Mouse (Mus musculus) stomach, embryonic 14.5 days (tissue): ENCODE results near the gene Prss28. TPM values are rescaled to one million over a fixed set of nuclear protein-coding genes. Genes with fewer than 3 reads are reported as not detected.

Source experiments
- polyA plus RNA-seq: library from polyadenylated mRNA; unstranded; fragments of >200 nt; fragmentation: Nextera tagmentation; extraction: Ambion mirVana; gene quantifications from 2 replicates; pipeline ENCODE4 v1.2.1, GENCODE M21; 2014

Gene Prss28
- polyA plus RNA-seq, 1 experiment from 2014 or later, result not detected

Other genes with a start within 250 kb of the Prss28 start
- 21.6 TPM in 2 replicates for gene Tmem204, start 225.1 kb upstream of the Prss28 start, polyA plus RNA-seq
- gene Telo2, start 192.7 kb upstream of the Prss28 start, polyA plus RNA-seq, result 38.2 and 40.5 TPM in 2 replicates
- gene Ptx4, start 187.9 kb upstream of the Prss28 start, polyA plus RNA-seq, result 0.16 and 0.28 TPM in 2 replicates
- gene Clcn7, start 175.3 kb upstream of the Prss28 start, polyA plus RNA-seq, result 19.7 and 20.4 TPM in 2 replicates
- gene Ccdc154, start 146.2 kb upstream of the Prss28 start, polyA plus RNA-seq, result 0.41 and 0.43 TPM in 2 replicates
- gene Gm38655, start 133.2 kb upstream of the Prss28 start, polyA plus RNA-seq, result 3.3 and 4.2 TPM in 2 replicates
- 31.5 and 32.4 TPM in 2 replicates for gene BC003965, start 124.1 kb upstream of the Prss28 start, polyA plus RNA-seq
- 5.7 and 6.8 TPM in 2 replicates for gene Unkl, start 120.2 kb upstream of the Prss28 start, polyA plus RNA-seq
- gene Gnptg, start 68.5 kb upstream of the Prss28 start, polyA plus RNA-seq, result 44.3 and 44.4 TPM in 2 replicates
- gene Tsr3, start 68.5 kb upstream of the Prss28 start, polyA plus RNA-seq, result 41.1 and 42.4 TPM in 2 replicates
- 2.3 and 3.9 TPM in 2 replicates for gene Baiap3, start 52.3 kb upstream of the Prss28 start, polyA plus RNA-seq
- gene Ube2i, start 34.0 kb upstream of the Prss28 start, polyA plus RNA-seq, result 592 and 600 TPM in 2 replicates
- 0.33 and 0.35 TPM in 2 replicates for gene Prss34, start 10.3 kb upstream of the Prss28 start, polyA plus RNA-seq
- gene Prss29, start 10.0 kb downstream of the Prss28 start, polyA plus RNA-seq, result not detected in 2 replicates
- not detected in 2 replicates for gene Tpsab1, start 36.9 kb downstream of the Prss28 start, polyA plus RNA-seq
- 1.3 and 1.4 TPM in 2 replicates for gene Tpsb2, start 57.7 kb downstream of the Prss28 start, polyA plus RNA-seq
- gene Tpsg1, start 60.6 kb downstream of the Prss28 start, polyA plus RNA-seq, result 0.69 and 0.98 TPM in 2 replicates
- gene Cacna1h, start 125.1 kb downstream of the Prss28 start, polyA plus RNA-seq, result 6.1 and 6.6 TPM in 2 replicates
- gene Tekt4, start 146.0 kb downstream of the Prss28 start, polyA plus RNA-seq, result not detected in 2 replicates
- 0.25 TPM in 1 of 2 replicates, not detected in the other for gene Sstr5, start 188.6 kb downstream of the Prss28 start, polyA plus RNA-seq